Mouse (Mus musculus) heart, embryonic 10.5 days (tissue): ENCODE data around the gene Vti1a. TPM values are rescaled to one million over a fixed set of nuclear protein-coding genes. Genes with fewer than 3 reads are reported as not detected.

ENCODE experiments used
- DNase-seq: peaks from one replicate; pipeline ENCODE4 v3.0.0-alpha.2; 2017; ENCODE audit warnings: low spot score
- H3K27ac ChIP-seq: fragments of 300-500 bp; sonication (generic); 2 replicates; pipeline ENCODE4 v1.5.1; 2016; ENCODE audit warnings: mild to moderate bottlenecking
- H3K27me3 ChIP-seq: fragments of 300-500 bp; sonication (generic); 2 replicates; pipeline ENCODE4 v1.6.1; 2016; ENCODE audit warnings: mild to moderate bottlenecking; ENCODE audit not compliant: poor library complexity, insufficient read depth, severe bottlenecking
- H3K36me3 ChIP-seq: fragments of 300-500 bp; sonication (generic); 2 replicates; pipeline ENCODE4 v1.6.1; 2016; ENCODE audit warnings: mild to moderate bottlenecking, moderate library complexity
- H3K4me1 ChIP-seq: fragments of 300-500 bp; sonication (generic); 2 replicates; pipeline ENCODE4 v1.6.1; 2016; ENCODE audit warnings: mild to moderate bottlenecking
- H3K4me3 ChIP-seq: fragments of 300-500 bp; sonication (generic); 2 replicates; pipeline ENCODE4 v1.5.1; 2016; ENCODE audit warnings: mild to moderate bottlenecking, moderate library complexity
- H3K9me3 ChIP-seq: fragments of 300-500 bp; sonication (generic); 2 replicates; pipeline ENCODE4 v1.6.1; 2016; ENCODE audit warnings: mild to moderate bottlenecking, moderate library complexity
- WGBS: fragments of 180-500 bp; shearing (Covaris S2); methylation state at CpG from one replicate; pipeline ENCODE4 v1.1.7; 2016; 5-methylcytosine and 5-hydroxymethylcytosine counted together
- polyA plus RNA-seq: library from polyadenylated mRNA; unstranded; fragments of >200 nt; fragmentation: Nextera tagmentation; extraction: Ambion mirVana; gene quantifications from 2 replicates; pipeline ENCODE4 v1.2.1, GENCODE M21; 2016

Gene Vti1a
- polyA plus RNA-seq, 1 experiment from 2014 or later = 26.5 TPM

- Histone ChIP-seq H3K36me3 (no peaks in the 10 kb centered on the region), H3K9me3 (no peaks in the 10 kb centered on the region), H3K27me3 (no peaks in the 10 kb centered on the region), H3K4me3 (no peak overlapping the region), H3K27ac (peak overlapping the region; percentile 56; the same call in 1 of the 2 replicates), H3K4me1 (peaks cover 57% of the 10 kb centered on the region)
- 49% methylated on average over 3 of the region's 3 CpGs for WGBS
- DNase-seq = peak; percentile 71
These were observed 209.0 kb downstream of the Vti1a start for GRCm38 (mm10) chr19:55525056-55525455.

DNA sequence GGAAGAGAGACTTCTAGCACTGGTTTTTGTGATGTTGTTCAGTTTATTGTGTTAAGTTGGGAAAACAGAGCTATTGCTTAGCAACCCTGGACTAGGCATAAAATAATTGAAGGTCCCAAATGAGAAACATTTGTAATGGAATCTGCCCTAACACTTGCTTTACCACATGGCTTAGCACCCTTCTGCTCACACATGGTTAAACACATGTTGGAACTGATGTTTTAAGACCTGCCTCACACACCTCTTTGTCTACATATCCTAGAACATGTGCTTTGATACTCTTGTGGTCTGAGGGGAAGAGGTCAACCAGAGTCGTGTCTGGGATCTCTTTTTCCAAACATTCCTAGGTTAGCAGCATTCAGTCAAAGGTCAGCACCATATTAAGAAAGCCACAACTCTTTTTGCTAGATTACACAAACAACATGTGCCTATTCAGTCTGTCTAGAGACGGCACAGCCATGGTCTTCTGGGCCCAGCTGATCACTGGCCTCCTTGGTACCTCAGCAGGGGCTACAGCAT lies 210.7 kb downstream of the Vti1a start:
- Histone ChIP-seq H3K4me3 (no peak overlapping the region), H3K36me3 (no peaks in the 10 kb centered on the region), H3K27me3 (no peaks in the 10 kb centered on the region), H3K27ac (no peak overlapping the region; the same call in 1 of the 2 replicates), H3K9me3 (no peaks in the 10 kb centered on the region), H3K4me1 (peaks cover 40% of the 10 kb centered on the region)
- WGBS = 56% methylated on average over 2 of the region's 2 CpGs
- no peak for DNase-seq

DNA sequence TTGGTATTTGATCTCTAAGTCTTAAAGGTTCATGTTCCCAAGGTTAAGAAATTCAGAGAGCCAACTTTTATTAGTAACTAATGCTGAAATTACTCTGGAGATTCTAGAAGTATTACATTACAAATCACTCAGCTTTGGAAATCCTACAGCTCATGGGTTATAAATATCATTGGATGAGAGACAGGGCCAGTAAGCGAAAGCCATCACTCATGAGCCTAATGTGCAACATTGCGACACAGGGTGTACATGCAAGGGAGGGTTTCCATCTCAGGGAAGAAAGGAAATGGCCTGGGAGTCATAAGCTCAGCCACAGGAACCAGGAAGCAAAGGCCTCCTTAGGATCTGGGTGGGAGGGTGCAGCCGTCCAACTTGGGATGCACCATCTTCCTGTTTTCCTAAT lies 213.9 kb downstream of the Vti1a start:
- no peaks in the 10 kb centered on the region for H3K9me3 ChIP-seq
- H3K4me3 ChIP-seq = no peak overlapping the region
- no peaks in the 10 kb centered on the region for H3K36me3 ChIP-seq
- no peaks in the 10 kb centered on the region for H3K27me3 ChIP-seq
- no peak for DNase-seq
- 73% methylated on average over 3 of the region's 3 CpGs for WGBS
- peaks cover 9% of the 10 kb centered on the region for H3K4me1 ChIP-seq
- H3K27ac ChIP-seq = no peak overlapping the region

- H3K27me3 ChIP-seq = no peaks in the 10 kb centered on the region
- peaks cover 4% of the 10 kb centered on the region for H3K4me1 ChIP-seq
- WGBS = 93% methylated on average over 3 of the region's 3 CpGs
- no peaks in the 10 kb centered on the region for H3K9me3 ChIP-seq
- no peak for DNase-seq
- H3K36me3 ChIP-seq = no peaks in the 10 kb centered on the region
- no peak overlapping the region for H3K27ac ChIP-seq
- no peak overlapping the region for H3K4me3 ChIP-seq
These were observed 216.6 kb downstream of the Vti1a start for GRCm38 (mm10) chr19:55532681-55533080.

- H3K4me3 ChIP-seq = no peak overlapping the region
- H3K27me3 ChIP-seq = no peaks in the 10 kb centered on the region
- H3K9me3 ChIP-seq = no peaks in the 10 kb centered on the region
- H3K4me1 ChIP-seq = peaks cover 8% of the 10 kb centered on the region
- WGBS = 77% methylated on average over 7 of the region's 7 CpGs
- no peak overlapping the region for H3K27ac ChIP-seq
- H3K36me3 ChIP-seq = no peaks in the 10 kb centered on the region
- peak; percentile 54 for DNase-seq
These were observed 220.3 kb downstream of the Vti1a start for GRCm38 (mm10) chr19:55536273-55536937.

DNA sequence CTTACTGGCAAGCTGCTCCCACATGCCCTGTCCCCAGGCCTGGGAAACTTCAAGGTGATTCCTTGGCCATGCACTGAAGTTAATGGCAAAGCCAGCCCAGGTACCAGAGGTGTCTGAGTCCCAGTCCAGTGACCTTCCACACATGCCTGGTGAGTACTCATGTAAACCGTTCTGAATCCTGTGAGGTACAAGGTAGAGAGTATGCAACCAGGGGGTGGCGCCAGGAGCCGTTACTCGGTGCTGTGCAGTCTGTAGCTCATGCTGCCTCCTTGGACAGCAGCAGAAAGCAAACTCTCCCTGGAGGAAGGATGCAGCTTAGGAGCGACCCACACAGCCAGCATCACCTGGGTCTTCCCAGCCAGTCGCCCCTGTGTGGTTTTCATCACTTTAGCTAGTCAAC lies 221.6 kb downstream of the Vti1a start:
- 30% methylated on average over 6 of the region's 6 CpGs for WGBS

DNA sequence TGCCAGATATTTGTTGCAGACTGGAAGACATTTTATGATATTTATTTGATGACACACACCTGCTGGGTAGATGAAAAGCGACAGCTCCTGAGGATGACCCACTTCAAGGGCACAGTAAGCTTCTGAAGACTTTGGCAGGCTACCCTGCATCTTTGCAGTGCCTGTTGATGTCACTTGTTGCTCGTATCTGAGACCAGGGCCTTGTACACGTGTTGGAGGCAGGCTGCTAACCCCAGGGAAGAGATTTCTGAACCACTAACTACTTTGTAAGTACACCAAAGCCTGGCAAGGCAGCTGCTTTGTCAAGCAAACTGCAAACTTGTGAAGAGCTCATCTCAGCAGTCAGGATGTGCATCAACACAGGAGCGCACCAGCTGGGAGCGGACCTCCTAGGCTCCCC lies 225.5 kb downstream of the Vti1a start:
- H3K4me3 ChIP-seq = no peak overlapping the region
- peaks cover 11% of the 10 kb centered on the region for H3K4me1 ChIP-seq
- no peak for DNase-seq
- H3K36me3 ChIP-seq = no peaks in the 10 kb centered on the region
- 78% methylated on average over 5 of the region's 5 CpGs for WGBS
- no peaks in the 10 kb centered on the region for H3K9me3 ChIP-seq
- H3K27ac ChIP-seq = no peak overlapping the region
- H3K27me3 ChIP-seq = no peaks in the 10 kb centered on the region

More for the DNA sequence above, 221.6 kb downstream of the Vti1a start:
- Histone ChIP-seq H3K36me3 (no peaks in the 10 kb centered on the region), H3K4me1 (peaks cover 11% of the 10 kb centered on the region), H3K4me3 (no peak overlapping the region), H3K27me3 (no peaks in the 10 kb centered on the region), H3K27ac (no peak overlapping the region), H3K9me3 (no peaks in the 10 kb centered on the region)
- no peak for DNase-seq

GRCm38 (mm10) chr19:55542461-55542860 lies 226.4 kb downstream of the Vti1a start:
- 55% methylated on average over 6 of the region's 6 CpGs for WGBS

GRCm38 (mm10) chr19:55543188-55543587 lies 227.1 kb downstream of the Vti1a start:
- Histone ChIP-seq H3K4me3 (no peak overlapping the region), H3K27ac (no peak overlapping the region), H3K9me3 (no peaks in the 10 kb centered on the region), H3K27me3 (no peaks in the 10 kb centered on the region), H3K36me3 (no peaks in the 10 kb centered on the region), H3K4me1 (peaks cover 7% of the 10 kb centered on the region)
- DNase-seq = no peak
- WGBS = 83% methylated on average over 9 of the region's 9 CpGs

More at GRCm38 (mm10) chr19:55542461-55542860, 226.4 kb downstream of the Vti1a start:
- Histone ChIP-seq H3K4me3 (no peak overlapping the region), H3K27ac (no peak overlapping the region), H3K27me3 (no peaks in the 10 kb centered on the region), H3K4me1 (peaks cover 10% of the 10 kb centered on the region), H3K36me3 (no peaks in the 10 kb centered on the region), H3K9me3 (no peaks in the 10 kb centered on the region)
- DNase-seq = no peak

DNA sequence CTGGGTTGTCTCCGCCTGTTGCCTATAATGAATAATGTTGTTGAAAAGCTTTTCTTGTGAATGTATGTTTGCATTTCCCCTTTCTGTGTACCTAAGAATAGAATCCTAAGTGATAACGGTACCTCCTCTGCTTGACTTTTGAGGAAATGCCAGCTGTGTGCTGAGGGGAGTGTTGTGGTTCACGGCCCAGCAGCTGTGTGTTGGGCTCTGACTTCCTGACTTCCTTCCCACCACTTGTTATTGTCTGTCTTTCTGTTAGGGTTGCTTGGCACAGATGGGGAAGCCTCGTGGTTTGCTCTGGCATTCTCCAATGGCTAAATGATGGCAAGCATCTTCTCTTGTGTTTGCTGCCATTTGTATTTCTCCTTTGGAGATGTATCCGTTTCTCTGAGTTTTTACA lies 228.4 kb downstream of the Vti1a start:
- DNase-seq = no peak
- Histone ChIP-seq H3K36me3 (no peaks in the 10 kb centered on the region), H3K27me3 (no peaks in the 10 kb centered on the region), H3K4me1 (peaks cover 14% of the 10 kb centered on the region), H3K27ac (no peak overlapping the region), H3K4me3 (no peak overlapping the region), H3K9me3 (no peaks in the 10 kb centered on the region)
- WGBS = 52% methylated on average over 5 of the region's 5 CpGs

- Histone ChIP-seq H3K27ac (no peak overlapping the region), H3K9me3 (no peaks in the 10 kb centered on the region), H3K27me3 (peaks cover 6% of the 10 kb centered on the region), H3K4me1 (peaks cover 14% of the 10 kb centered on the region), H3K36me3 (no peaks in the 10 kb centered on the region), H3K4me3 (no peak overlapping the region)
- DNase-seq = peak; percentile 89
- WGBS = 33% methylated on average over 9 of the region's 9 CpGs
These were observed 229.4 kb downstream of the Vti1a start for GRCm38 (mm10) chr19:55545529-55545928.

GRCm38 (mm10) chr19:55546009-55546528 lies 230.0 kb downstream of the Vti1a start:
- no peak overlapping the region; the same call in 1 of the 2 replicates for H3K27ac ChIP-seq
- H3K4me1 ChIP-seq = peaks cover 19% of the 10 kb centered on the region
- H3K9me3 ChIP-seq = no peaks in the 10 kb centered on the region
- DNase-seq = no peak
- WGBS = 87% methylated on average over 13 of the region's 13 CpGs
- H3K4me3 ChIP-seq = no peak overlapping the region
- H3K27me3 ChIP-seq = peaks cover 6% of the 10 kb centered on the region
- H3K36me3 ChIP-seq = no peaks in the 10 kb centered on the region

DNA sequence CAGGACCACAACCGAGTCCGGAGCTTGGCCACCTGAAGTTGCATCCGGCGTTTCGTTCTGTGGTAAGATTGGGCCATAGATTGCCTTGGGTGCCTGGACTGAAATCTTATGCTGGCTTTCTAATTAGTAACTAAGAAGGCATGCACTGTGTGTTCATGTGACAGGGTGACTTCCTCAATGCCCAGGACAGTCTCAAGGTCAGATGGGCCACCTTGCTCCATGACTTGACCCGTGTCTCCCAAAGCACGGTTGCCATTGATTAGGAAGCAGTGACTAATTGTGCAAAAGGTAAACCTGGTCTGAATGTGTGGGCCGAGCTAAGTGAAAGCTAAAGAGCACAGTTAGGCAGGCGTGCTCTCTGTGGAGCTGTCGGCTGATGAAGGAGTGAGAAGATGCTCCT lies 232.1 kb downstream of the Vti1a start:
- no peak overlapping the region for H3K27ac ChIP-seq
- no peak for DNase-seq
- H3K36me3 ChIP-seq = no peaks in the 10 kb centered on the region
- 86% methylated on average over 10 of the region's 10 CpGs for WGBS
- no peaks in the 10 kb centered on the region for H3K9me3 ChIP-seq
- H3K27me3 ChIP-seq = peaks cover 6% of the 10 kb centered on the region
- no peak overlapping the region for H3K4me3 ChIP-seq
- peaks cover 35% of the 10 kb centered on the region for H3K4me1 ChIP-seq
